ENCODE assay signal across 11 mouse cellular contexts in genomic region chr17:47177671-47178246, GRCm38 (mm10).
A peak's percentile ranks its signal among the peaks of the same experiment; 100 is the strongest.
DNase-seq lines count a peak whose midpoint lies in the region; ATAC-seq lines count a peak whose summit lies in the region.
"Had no signal": no experiment of that assay in that cellular context is flagged by ENCODE, and none has a peak within 500 bp of the region (broad histone marks: within the 10 kb centered on the region; RNA-seq: fewer than 3 reads in every experiment).

No protein-coding gene starts in this region.

- intact Hi-C loops in left cerebral cortex, postnatal 4 days (cut with DNase I): no loop called here

- DNase-seq in adrenal gland, postnatal 14 days: peak; percentile 39
- DNase-seq in adrenal gland, postnatal 4 days (ENCODE audit: low spot score in 2 of 2): no peak
- peak; percentile 34 to 56 for DNase-seq in left cerebral cortex, adult 18-20 months (ENCODE audit: low spot score in 2 of 2)
- DNase-seq in left cerebral cortex, postnatal 4 days: no peak
- peak; percentile 36 to 47 for DNase-seq in left cerebral cortex, adult 9 months (ENCODE audit: low spot score in 2 of 2)
- DNase-seq in urinary bladder, postnatal 36 days (ENCODE audit: low spot score in 2 of 2): no peak
- no peak for DNase-seq in B cell, adult 2 months
- DNase-seq: cerebellum, adult 9-10 months; kidney, adult 11 months; thymus, postnatal 14 days had no signal

- ATAC-seq in common myeloid progenitor, adult 5-6 weeks (replicated peaks; ENCODE audit: low read depth, poor library complexity, severe bottlenecking): peak; percentile 38

Comparison
In these comparisons a context has a peak if more than half of its experiments do, and no peak if none do; other contexts are left out.
1. DNase-seq: peak in adrenal gland, postnatal 14 days (single experiment), left cerebral cortex, adult 18-20 months (2 of 2) and left cerebral cortex, adult 9 months (2 of 2); none in adrenal gland, postnatal 4 days (0 of 2), left cerebral cortex, postnatal 4 days (single experiment), urinary bladder, postnatal 36 days (0 of 2) and B cell, adult 2 months (0 of 2).